Mouse (Mus musculus): Measurements from ENCODE around the gene Ccdc78. TPM values are rescaled to one million over a fixed set of nuclear protein-coding genes. Genes with fewer than 3 reads are reported as not detected.

Gene Ccdc78
- polyA plus RNA-seq, 1 experiment from 2014 or later, result 0.14 TPM

DNA sequence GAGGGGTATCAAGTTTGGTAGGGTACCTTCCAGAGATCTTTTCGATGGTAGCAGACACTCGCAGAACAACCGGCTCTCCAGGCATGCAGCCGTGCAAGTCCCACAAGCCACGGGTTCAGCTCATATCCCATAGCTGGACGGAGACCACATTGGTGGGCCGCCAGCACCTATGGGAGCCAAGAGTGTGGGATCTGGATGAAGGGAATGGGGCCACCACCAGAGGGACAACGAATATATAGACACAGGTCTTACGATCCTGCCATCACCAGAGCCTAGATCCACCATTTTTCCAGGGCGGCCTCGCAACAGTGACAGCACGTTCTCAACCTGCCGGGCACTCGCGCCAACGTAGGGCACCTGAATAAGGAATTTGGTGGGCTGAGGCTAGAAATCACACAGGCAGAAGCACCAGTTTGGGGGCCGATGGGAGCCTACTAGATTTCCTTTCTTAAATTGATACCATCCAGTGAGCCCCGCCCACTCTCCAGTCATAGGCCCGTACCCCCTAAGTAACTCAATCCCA, 5.0 kb downstream of the Ccdc78 start:
- Histone ChIP-seq H3K4me3 (ENCODE audit: low read depth, low read length) (peak overlapping the region; percentile 65), H3K36me3 (ENCODE audit: control insufficient read depth, insufficient read depth, low read length) (peaks cover 24% of the 10 kb centered on the region), H3K27me3 (replicated peaks; ENCODE audit: control insufficient read depth, insufficient read depth, low read length) (no peaks in the 10 kb centered on the region), H3K9me3 (replicated peaks; ENCODE audit: control insufficient read depth, low read length) (no peaks in the 10 kb centered on the region), H3K4me2 (ENCODE audit: low read length) (peak overlapping the region; percentile 95), H3K27ac (ENCODE audit: low read depth, low read length) (peak overlapping the region; percentile 93), H3K4me1 (ENCODE audit: control insufficient read depth, insufficient read depth, low read length) (peaks cover 34% of the 10 kb centered on the region), H3K9ac (ENCODE audit: low read length) (peak overlapping the region; percentile 72)
- ATAC-seq (no peak; the same call in 1 of the 2 replicates), DNase-seq (ENCODE audit: low spot score) (no peak)
- WGBS, result 27% methylated on average over 19 of the region's 19 CpGs

DNA sequence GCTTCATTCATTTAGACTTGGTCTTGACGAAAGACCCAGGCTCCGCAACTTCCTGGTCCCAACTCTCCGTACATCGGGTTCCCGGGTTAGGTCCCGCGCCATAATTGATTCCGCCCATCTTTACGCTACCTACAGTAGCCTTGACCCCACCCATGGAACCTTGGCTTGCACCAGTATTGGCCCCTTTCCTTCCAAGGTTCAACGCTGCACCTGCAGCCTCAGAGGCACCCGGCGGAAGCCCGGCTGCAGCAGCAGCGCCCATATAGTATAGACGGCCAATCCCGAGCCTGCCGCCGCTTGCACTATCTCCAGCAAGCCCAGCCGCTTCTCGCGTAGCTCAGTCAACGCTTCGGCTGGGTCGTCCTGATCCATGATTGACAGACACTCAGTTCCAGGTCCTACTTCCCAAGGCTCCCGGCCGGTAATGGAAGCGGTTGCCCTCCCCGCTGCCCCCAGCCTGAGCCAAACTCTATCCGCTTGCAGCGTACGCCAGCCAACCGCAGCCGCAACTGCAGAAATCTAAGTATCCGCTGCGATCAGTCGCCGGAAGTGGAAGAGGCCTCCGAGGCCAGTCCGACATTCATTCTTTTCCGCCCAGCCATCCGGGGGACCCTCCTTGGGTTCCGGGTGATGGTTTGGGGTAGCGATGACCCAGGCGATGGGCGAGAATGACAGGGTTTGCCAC, 5.6 kb downstream of the Ccdc78 start:
- DNase-seq (ENCODE audit: low spot score) (peak; percentile 86), ATAC-seq (peak; percentile 65)
- H3K4me1 ChIP-seq (ENCODE audit: control insufficient read depth, insufficient read depth, low read length), result peaks cover 38% of the 10 kb centered on the region
- H3K9me3 ChIP-seq (replicated peaks; ENCODE audit: control insufficient read depth, low read length), result no peaks in the 10 kb centered on the region
- H3K4me3 ChIP-seq (ENCODE audit: low read depth, low read length), result peak overlapping the region; percentile 65
- peak overlapping the region; percentile 72 for H3K9ac ChIP-seq (ENCODE audit: low read length)
- peak overlapping the region; percentile 95 for H3K4me2 ChIP-seq (ENCODE audit: low read length)
- H3K36me3 ChIP-seq (ENCODE audit: control insufficient read depth, insufficient read depth, low read length), result peaks cover 24% of the 10 kb centered on the region
- peak overlapping the region; percentile 93 for H3K27ac ChIP-seq (ENCODE audit: low read depth, low read length)
- WGBS, result under 1% methylated on average over 45 of the region's 45 CpGs
- no peaks in the 10 kb centered on the region for H3K27me3 ChIP-seq (replicated peaks; ENCODE audit: control insufficient read depth, insufficient read depth, low read length)

DNA sequence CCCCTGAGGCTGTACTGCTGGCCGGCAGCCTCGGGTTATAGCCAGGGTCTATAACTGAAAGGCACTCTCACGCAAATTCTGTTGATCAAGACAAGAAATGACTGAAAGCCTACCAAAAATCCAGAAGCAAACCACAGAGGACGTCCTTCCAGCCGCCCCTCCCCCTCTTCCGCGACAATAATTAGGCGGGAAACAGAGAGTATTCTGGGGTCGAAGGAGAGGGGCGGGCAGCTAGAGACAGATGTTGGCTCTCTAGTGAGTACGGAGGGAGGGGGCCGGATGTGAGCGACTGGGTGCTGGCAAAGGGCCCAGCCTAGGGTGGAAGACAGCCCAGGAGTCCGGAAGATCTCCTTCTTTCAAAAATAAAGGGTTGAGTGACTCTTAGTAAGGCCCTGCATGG, 6.2 kb downstream of the Ccdc78 start, which contains the start of gene Fam173a:
TSS of gene Fam173a (minus strand) at position 287 of the 400 bp plus-strand sequence.
- 0% methylated on average over 14 of the region's 14 CpGs for WGBS
- peak; percentile 85 for DNase-seq (ENCODE audit: low spot score)
- ATAC-seq, result peak; percentile 63
- Histone ChIP-seq H3K27me3 (replicated peaks; ENCODE audit: control insufficient read depth, insufficient read depth, low read length) (no peaks in the 10 kb centered on the region), H3K4me2 (ENCODE audit: low read length) (peak within 1 kb of the TSS; percentile 95), H3K9ac (ENCODE audit: low read length) (peak within 1 kb of the TSS; percentile 72), H3K9me3 (replicated peaks; ENCODE audit: control insufficient read depth, low read length) (no peaks in the 10 kb centered on the region), H3K36me3 (ENCODE audit: control insufficient read depth, insufficient read depth, low read length) (peaks cover 19% of the 10 kb centered on the region), H3K27ac (ENCODE audit: low read depth, low read length) (peak within 1 kb of the TSS; percentile 93), H3K4me3 (ENCODE audit: low read depth, low read length) (peak within 1 kb of the TSS; percentile 65), H3K4me1 (ENCODE audit: control insufficient read depth, insufficient read depth, low read length) (peaks cover 41% of the 10 kb centered on the region)

DNA sequence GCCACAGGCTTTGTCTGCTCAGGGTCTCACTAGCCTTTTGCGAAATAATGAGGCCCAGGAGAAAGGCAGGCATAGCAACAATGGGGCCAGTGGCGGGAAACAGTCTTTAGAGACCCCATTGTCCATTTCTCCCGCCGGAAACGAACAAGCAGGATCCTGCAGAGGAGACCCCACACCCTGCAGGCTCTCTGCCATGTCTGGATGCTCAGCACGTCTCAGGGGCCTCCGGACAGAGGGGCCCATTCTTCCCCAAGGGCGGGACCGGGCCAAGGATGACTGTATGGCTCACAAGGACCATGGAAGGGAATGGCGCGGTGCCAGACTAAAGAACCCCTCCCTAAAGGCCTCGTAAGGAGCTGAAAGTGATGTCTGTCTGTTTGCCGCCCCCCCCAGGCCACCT, 7.8 kb downstream of the Ccdc78 start:
- DNase-seq (ENCODE audit: low spot score), result peak; percentile 46
- Histone ChIP-seq H3K4me3 (ENCODE audit: low read depth, low read length) (no peak overlapping the region), H3K27ac (ENCODE audit: low read depth, low read length) (peak overlapping the region; percentile 60)

DNA sequence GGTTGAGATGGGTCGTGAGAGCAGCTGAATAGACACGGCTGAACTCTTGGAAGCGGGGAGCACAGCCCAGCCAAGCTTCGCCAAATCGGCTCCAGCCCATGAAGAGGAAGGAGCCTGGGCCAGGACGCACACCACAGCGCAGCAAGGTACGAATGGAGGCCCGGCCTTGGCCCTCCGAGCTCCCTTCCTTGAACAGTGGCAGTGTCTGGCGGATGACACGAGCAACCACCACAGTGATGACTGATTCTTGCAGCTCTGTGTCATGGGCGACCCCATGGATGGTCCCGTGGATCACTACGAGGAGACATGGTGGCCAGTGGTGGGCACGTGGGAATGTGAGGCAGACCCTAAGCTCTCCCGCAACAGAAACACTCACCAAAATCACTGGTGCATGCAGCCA, 8.6 kb downstream of the Ccdc78 start:
- H3K4me1 ChIP-seq (ENCODE audit: control insufficient read depth, insufficient read depth, low read length), result peaks cover 41% of the 10 kb centered on the region
- H3K9ac ChIP-seq (ENCODE audit: low read length), result peak overlapping the region; percentile 63
- no peak for DNase-seq (ENCODE audit: low spot score)
- H3K27me3 ChIP-seq (replicated peaks; ENCODE audit: control insufficient read depth, insufficient read depth, low read length), result no peaks in the 10 kb centered on the region
- H3K36me3 ChIP-seq (ENCODE audit: control insufficient read depth, insufficient read depth, low read length), result no peaks in the 10 kb centered on the region
- no peak for ATAC-seq
- H3K4me2 ChIP-seq (ENCODE audit: low read length), result peak overlapping the region; percentile 73
- no peaks in the 10 kb centered on the region for H3K9me3 ChIP-seq (replicated peaks; ENCODE audit: control insufficient read depth, low read length)
- H3K4me3 ChIP-seq (ENCODE audit: low read depth, low read length), result peak overlapping the region; percentile 60
- peak overlapping the region; percentile 60; the same call in 1 of the 2 replicates for H3K27ac ChIP-seq (ENCODE audit: low read depth, low read length)
- 50% methylated on average over 17 of the region's 17 CpGs for WGBS

More for the DNA sequence above, 7.8 kb downstream of the Ccdc78 start:
- no peak for ATAC-seq
- peaks cover 41% of the 10 kb centered on the region for H3K4me1 ChIP-seq (ENCODE audit: control insufficient read depth, insufficient read depth, low read length)
- H3K4me2 ChIP-seq (ENCODE audit: low read length), result peak overlapping the region; percentile 73
- peak overlapping the region; percentile 25; the same call in 1 of the 2 replicates for H3K9ac ChIP-seq (ENCODE audit: low read length)
- WGBS, result 4% methylated on average over 13 of the region's 13 CpGs
- H3K36me3 ChIP-seq (ENCODE audit: control insufficient read depth, insufficient read depth, low read length), result peaks cover 7% of the 10 kb centered on the region; the same call in 1 of the 2 replicates
- no peaks in the 10 kb centered on the region for H3K27me3 ChIP-seq (replicated peaks; ENCODE audit: control insufficient read depth, insufficient read depth, low read length)
- no peaks in the 10 kb centered on the region for H3K9me3 ChIP-seq (replicated peaks; ENCODE audit: control insufficient read depth, low read length)

DNA sequence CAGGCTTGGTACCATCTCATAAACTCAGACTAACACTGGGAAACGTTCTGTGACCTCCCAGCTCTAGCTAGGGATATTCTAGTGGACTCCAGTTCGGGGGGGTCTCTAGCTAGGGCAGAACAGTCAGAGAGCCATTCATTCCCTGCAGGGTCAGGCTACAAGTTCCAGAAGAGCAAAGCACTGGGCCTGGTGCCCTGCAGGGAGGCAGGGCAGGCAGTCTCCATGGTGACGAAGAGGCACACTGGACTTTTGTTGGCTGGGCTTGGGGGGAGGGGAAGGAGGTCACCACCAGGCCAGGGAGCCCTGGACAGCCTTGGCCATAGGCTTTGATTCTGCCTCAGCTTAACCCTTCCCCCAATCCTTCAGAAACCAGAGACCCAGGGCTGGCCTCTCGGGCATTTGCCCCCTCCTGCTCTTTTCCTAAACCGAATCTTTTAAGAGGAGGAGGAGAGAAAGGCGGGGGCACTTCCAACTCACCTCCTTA, 9.3 kb downstream of the Ccdc78 start, which contains the start of gene AC134908.4:
TSS of gene AC134908.4 (minus strand) at position 51 of the 484 bp plus-strand sequence.
- Histone ChIP-seq H3K9ac (ENCODE audit: low read length) (peak within 1 kb of the TSS; percentile 63), H3K27ac (ENCODE audit: low read depth, low read length) (peak within 1 kb of the TSS; percentile 60), H3K36me3 (ENCODE audit: control insufficient read depth, insufficient read depth, low read length) (no peaks in the 10 kb centered on the region), H3K4me1 (ENCODE audit: control insufficient read depth, insufficient read depth, low read length) (peaks cover 41% of the 10 kb centered on the region), H3K4me2 (ENCODE audit: low read length) (peak within 1 kb of the TSS; percentile 73), H3K27me3 (replicated peaks; ENCODE audit: control insufficient read depth, insufficient read depth, low read length) (no peaks in the 10 kb centered on the region), H3K9me3 (replicated peaks; ENCODE audit: control insufficient read depth, low read length) (no peaks in the 10 kb centered on the region), H3K4me3 (ENCODE audit: low read depth, low read length) (peak within 1 kb of the TSS; percentile 60)
- 4% methylated on average over 6 of the region's 6 CpGs for WGBS
- ATAC-seq (no peak), DNase-seq (ENCODE audit: low spot score) (no peak)

DNA sequence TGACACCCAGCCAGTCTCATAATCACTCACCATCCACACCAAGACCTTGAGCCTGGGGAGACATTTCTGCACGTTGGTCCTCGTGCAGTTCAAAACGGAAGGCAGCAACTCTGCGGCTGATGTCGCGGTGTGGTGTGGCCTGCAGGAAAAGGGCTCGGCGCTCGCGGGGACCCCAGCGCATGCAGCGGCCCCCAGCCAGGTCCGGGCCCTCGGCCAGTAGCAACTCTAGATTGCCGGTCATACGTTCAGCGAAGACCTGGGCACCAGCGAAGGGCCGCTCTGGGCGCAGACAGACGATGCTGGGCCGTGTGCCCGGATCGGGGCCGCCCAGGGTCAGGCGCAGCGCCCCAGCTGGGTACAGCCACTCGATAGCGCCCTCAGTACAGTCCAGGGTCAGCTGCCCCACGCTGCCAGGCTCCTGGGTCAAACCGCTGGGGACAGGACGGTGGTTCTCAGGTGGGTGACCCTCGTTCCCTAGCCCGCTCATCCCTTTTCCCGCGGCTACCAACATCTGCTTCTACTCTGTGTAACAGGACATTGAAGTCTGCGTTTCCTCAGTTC, 9.9 kb downstream of the Ccdc78 start:
- no peaks in the 10 kb centered on the region for H3K9me3 ChIP-seq (replicated peaks; ENCODE audit: control insufficient read depth, low read length)
- no peak for DNase-seq (ENCODE audit: low spot score)
- peak overlapping the region; percentile 60 for H3K4me3 ChIP-seq (ENCODE audit: low read depth, low read length)
- no peaks in the 10 kb centered on the region for H3K36me3 ChIP-seq (ENCODE audit: control insufficient read depth, insufficient read depth, low read length)
- under 1% methylated on average over 37 of the region's 37 CpGs for WGBS
- no peaks in the 10 kb centered on the region for H3K27me3 ChIP-seq (replicated peaks; ENCODE audit: control insufficient read depth, insufficient read depth, low read length)
- 0 out of 2 replicates have a peak, but pooled peaks have one; percentile 0 for ATAC-seq
- H3K9ac ChIP-seq (ENCODE audit: low read length), result peak overlapping the region; percentile 63
- peak overlapping the region; percentile 60 for H3K27ac ChIP-seq (ENCODE audit: low read depth, low read length)
- H3K4me2 ChIP-seq (ENCODE audit: low read length), result peak overlapping the region; percentile 73
- H3K4me1 ChIP-seq (ENCODE audit: control insufficient read depth, insufficient read depth, low read length), result peaks cover 39% of the 10 kb centered on the region

DNA sequence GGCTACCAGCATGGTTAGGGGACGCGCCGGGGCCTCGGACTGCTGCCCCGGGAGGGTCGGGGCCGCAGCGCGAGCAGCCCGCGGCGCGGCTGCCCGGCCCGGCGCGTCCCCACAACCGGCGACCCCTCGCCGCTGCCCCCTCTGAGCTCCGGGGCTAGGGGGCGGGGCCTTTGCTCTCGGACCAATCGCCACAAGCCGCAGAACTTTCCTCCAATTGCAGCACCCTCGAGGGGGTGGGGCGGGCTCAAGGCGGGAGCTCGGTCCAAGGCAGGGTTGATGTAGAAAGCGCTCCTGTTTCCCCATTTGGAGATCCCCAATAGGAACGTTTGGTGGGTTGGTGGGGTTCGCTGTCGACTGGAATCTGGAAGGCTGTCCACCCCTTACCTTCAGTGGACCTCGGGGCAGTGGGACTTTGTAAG, 10.6 kb downstream of the Ccdc78 start, which contains the start of gene Metrn:
TSS of gene Metrn (minus strand) at position 186 of the 419 bp plus-strand sequence.
- no peaks in the 10 kb centered on the region for H3K27me3 ChIP-seq (replicated peaks; ENCODE audit: control insufficient read depth, insufficient read depth, low read length)
- peak within 1 kb of the TSS; percentile 73 for H3K4me2 ChIP-seq (ENCODE audit: low read length)
- no peaks in the 10 kb centered on the region for H3K9me3 ChIP-seq (replicated peaks; ENCODE audit: control insufficient read depth, low read length)
- ATAC-seq (peak; percentile 77), DNase-seq (ENCODE audit: low spot score) (peak; percentile 89)
- H3K36me3 ChIP-seq (ENCODE audit: control insufficient read depth, insufficient read depth, low read length), result no peaks in the 10 kb centered on the region
- under 1% methylated on average over 32 of the region's 35 CpGs for WGBS
- peak within 1 kb of the TSS; percentile 60 for H3K27ac ChIP-seq (ENCODE audit: low read depth, low read length)
- H3K4me3 ChIP-seq (ENCODE audit: low read depth, low read length), result peak within 1 kb of the TSS; percentile 60
- peaks cover 36% of the 10 kb centered on the region for H3K4me1 ChIP-seq (ENCODE audit: control insufficient read depth, insufficient read depth, low read length)
- H3K9ac ChIP-seq (ENCODE audit: low read length), result peak within 1 kb of the TSS; percentile 63
